Mouse (Mus musculus) MEL (cell line): ENCODE results near the gene Timp2. TPM values are rescaled to one million over a fixed set of nuclear protein-coding genes. Genes with fewer than 3 reads are reported as not detected.

Experiments used
- DNase-seq: peaks from one replicate; pipeline ENCODE4 v3.0.0; 2011; ENCODE audit warnings: low read depth, low spot score
- H3K27ac ChIP-seq: 2 replicates; pipeline ENCODE4 v1.5.1; 2012; ENCODE audit warnings: low read depth, mild to moderate bottlenecking, control low read depth, low read length, moderate library complexity; ENCODE audit not compliant: control insufficient read depth
- H3K27me3 ChIP-seq, 2 experiments: fragments of 150-350 bp in 1 of 2; sonication (generic) in 1 of 2; 2 replicates each; pipeline ENCODE4 v1.6.1; 2012; ENCODE audit warnings: low read length in 2 of 2, mild to moderate bottlenecking in 2 of 2, improper control_type of control experiment in 1 of 2, moderate library complexity in 1 of 2; ENCODE audit not compliant: insufficient read depth in 2 of 2, control insufficient read depth in 1 of 2
- H3K36me3 ChIP-seq, 2 experiments: 2 replicates each; pipeline ENCODE4 v1.6.1; 2012 to 2014; ENCODE audit warnings: low read length in 2 of 2, improper control_type of control experiment in 1 of 2, inconsistent platforms in 1 of 2, mild to moderate bottlenecking in 1 of 2; ENCODE audit not compliant: insufficient read depth in 2 of 2, control insufficient read depth in 1 of 2
- H3K4me1 ChIP-seq, 2 experiments: fragments of 150-350 bp in 1 of 2; sonication (generic) in 1 of 2; 2 replicates each; pipeline ENCODE4 v1.6.1; 2012; ENCODE audit warnings: low read length in 2 of 2, improper control_type of control experiment in 1 of 2, mild to moderate bottlenecking in 1 of 2; ENCODE audit not compliant: insufficient read depth in 2 of 2, control insufficient read depth in 1 of 2
- H3K4me3 ChIP-seq, 2 experiments: fragments of 150-350 bp in 1 of 2; sonication (generic) in 1 of 2; 2 replicates each; pipeline ENCODE4 v1.5.1; 2012; ENCODE audit warnings: low read depth in 2 of 2, low read length in 2 of 2, mild to moderate bottlenecking in 2 of 2, moderate library complexity in 2 of 2, control low read depth in 1 of 2, improper control_type of control experiment in 1 of 2; ENCODE audit not compliant: control insufficient read depth in 1 of 2, insufficient read depth in 1 of 2
- H3K79me2 ChIP-seq: 2 replicates; pipeline ENCODE4 v1.6.1; 2012; ENCODE audit warnings: mild to moderate bottlenecking, low read length, moderate library complexity; ENCODE audit not compliant: control insufficient read depth, poor library complexity, insufficient read depth
- H3K9ac ChIP-seq: 2 replicates; pipeline ENCODE4 v1.6.1; 2012; ENCODE audit warnings: low read depth, mild to moderate bottlenecking, control low read depth, low read length, moderate library complexity; ENCODE audit not compliant: control insufficient read depth, poor library complexity, severe bottlenecking
- H3K9me3 ChIP-seq: fragments of 150-350 bp; sonication (generic); replicated peaks from 2 replicates; pipeline ENCODE4 v1.6.1; 2012; ENCODE audit warnings: mild to moderate bottlenecking, low read length, improper control_type of control experiment, moderate library complexity; ENCODE audit not compliant: insufficient read depth
- ELF1 ChIP-seq: IDR thresholded peaks from 2 replicates; pipeline ENCODE4 v1.6.1; 2014; ENCODE audit warnings: low read depth, mild to moderate bottlenecking, inconsistent platforms, low read length, improper control_type of control experiment, moderate library complexity
- EP300 ChIP-seq, 2 experiments: IDR thresholded peaks; 2 replicates each; pipeline ENCODE4 v1.6.1; 2011; ENCODE audit warnings: improper control_type of control experiment in 2 of 2, low read length in 2 of 2, low read depth in 1 of 2, mild to moderate bottlenecking in 1 of 2
- ETS1 ChIP-seq: IDR thresholded peaks from 2 replicates; pipeline ENCODE4 v1.6.1; 2012; ENCODE audit warnings: low read depth, mild to moderate bottlenecking, inconsistent platforms, low read length, improper control_type of control experiment, moderate library complexity
- GATA1 ChIP-seq: IDR thresholded peaks from 2 replicates; pipeline ENCODE4 v1.6.1; 2011; ENCODE audit warnings: low read depth, low read length, improper control_type of control experiment
- HCFC1 ChIP-seq: IDR thresholded peaks from 2 replicates; pipeline ENCODE4 v1.6.1; 2012; ENCODE audit warnings: low read depth, mild to moderate bottlenecking, inconsistent platforms, low read length, improper control_type of control experiment, moderate library complexity
- MAFK ChIP-seq: IDR thresholded peaks from 2 replicates; pipeline ENCODE4 v1.6.1; 2011; ENCODE audit warnings: low read depth, mild to moderate bottlenecking, low read length, improper control_type of control experiment, borderline replicate concordance
- MYB ChIP-seq: IDR thresholded peaks from 2 replicates; pipeline ENCODE4 v1.6.1; 2011; ENCODE audit warnings: mild to moderate bottlenecking, low read depth, low read length, improper control_type of control experiment
- NELFE ChIP-seq: IDR thresholded peaks from 2 replicates; pipeline ENCODE4 v1.6.1; 2011; ENCODE audit warnings: low read depth, low read length, improper control_type of control experiment
- NRF1 ChIP-seq: IDR thresholded peaks from 2 replicates; pipeline ENCODE4 v1.6.1; 2014; ENCODE audit warnings: low read depth, mild to moderate bottlenecking, inconsistent platforms, low read length, improper control_type of control experiment, moderate library complexity; ENCODE audit not compliant: poor library complexity, insufficient read depth, severe bottlenecking
- POLR2A ChIP-seq, 2 experiments: IDR thresholded peaks; 2 replicates each; pipeline ENCODE4 v1.6.1; 2011 to 2012; ENCODE audit warnings: low read length in 2 of 2, mild to moderate bottlenecking in 2 of 2, control low read depth in 1 of 2, improper control_type of control experiment in 1 of 2, low read depth in 1 of 2, moderate library complexity in 1 of 2; ENCODE audit not compliant: control insufficient read depth in 1 of 2, insufficient read depth in 1 of 2, poor library complexity in 1 of 2
- POLR2AphosphoS2 ChIP-seq: IDR thresholded peaks from 2 replicates; pipeline ENCODE4 v1.6.1; 2011; ENCODE audit warnings: low read length, improper control_type of control experiment
- RAD21 ChIP-seq: IDR thresholded peaks from 2 replicates; pipeline ENCODE4 v1.6.1; 2011; ENCODE audit warnings: mild to moderate bottlenecking, low read depth, low read length, improper control_type of control experiment
- TAL1 ChIP-seq: IDR thresholded peaks from 2 replicates; pipeline ENCODE4 v1.6.1; 2012; ENCODE audit warnings: mild to moderate bottlenecking, inconsistent platforms, low read length, moderate library complexity, mixed read lengths
- UBTF ChIP-seq: IDR thresholded peaks from 2 replicates; pipeline ENCODE4 v1.6.1; 2012; ENCODE audit warnings: low read depth, mild to moderate bottlenecking, inconsistent platforms, low read length, improper control_type of control experiment, moderate library complexity, borderline replicate concordance; ENCODE audit not compliant: insufficient read depth
- USF1 ChIP-seq: IDR thresholded peaks from 2 replicates; pipeline ENCODE4 v1.6.1; 2014; ENCODE audit warnings: low read depth, mild to moderate bottlenecking, inconsistent platforms, low read length, improper control_type of control experiment, moderate library complexity
- USF2 ChIP-seq, 2 experiments: IDR thresholded peaks; 2 replicates each; pipeline ENCODE4 v1.6.1; 2011 to 2012; ENCODE audit warnings: improper control_type of control experiment in 2 of 2, low read length in 2 of 2, borderline replicate concordance in 1 of 2, inconsistent platforms in 1 of 2, low read depth in 1 of 2, mild to moderate bottlenecking in 1 of 2; ENCODE audit not compliant: insufficient read depth in 1 of 2
- ZKSCAN1 ChIP-seq: IDR thresholded peaks from 2 replicates; pipeline ENCODE4 v1.6.1; 2012; ENCODE audit warnings: low read depth, mild to moderate bottlenecking, inconsistent platforms, low read length, improper control_type of control experiment, moderate library complexity
- ZNF384 ChIP-seq: IDR thresholded peaks from 2 replicates; pipeline ENCODE4 v1.6.1; 2012; ENCODE audit warnings: low read depth, mild to moderate bottlenecking, inconsistent platforms, low read length, improper control_type of control experiment
- polyA plus RNA-seq, 2 experiments: library from polyadenylated mRNA; stranded (reverse) in 1 of 2; unstranded in 1 of 2; fragments of >175 nt in 1 of 2; fragments of >200 nt in 1 of 2; gene quantifications; 2 replicates each; pipeline versions ENCODE4 v1.2.1 to v1.2.4; 2012; ENCODE audit warnings: low replicate concordance in 2 of 2, low read depth in 1 of 2; ENCODE audit not compliant: insufficient read length in 2 of 2, insufficient read depth in 1 of 2, missing spikeins in 1 of 2
- total RNA-seq: library from RNA; depleted of rRNA; stranded (reverse); fragments of 300-350 nt; gene quantifications from 2 replicates; pipeline ENCODE4 v1.2.3, GENCODE M21; 2012

The Timp2 gene
- total and polyA plus RNA-seq, 3 experiments = not detected

DNA sequence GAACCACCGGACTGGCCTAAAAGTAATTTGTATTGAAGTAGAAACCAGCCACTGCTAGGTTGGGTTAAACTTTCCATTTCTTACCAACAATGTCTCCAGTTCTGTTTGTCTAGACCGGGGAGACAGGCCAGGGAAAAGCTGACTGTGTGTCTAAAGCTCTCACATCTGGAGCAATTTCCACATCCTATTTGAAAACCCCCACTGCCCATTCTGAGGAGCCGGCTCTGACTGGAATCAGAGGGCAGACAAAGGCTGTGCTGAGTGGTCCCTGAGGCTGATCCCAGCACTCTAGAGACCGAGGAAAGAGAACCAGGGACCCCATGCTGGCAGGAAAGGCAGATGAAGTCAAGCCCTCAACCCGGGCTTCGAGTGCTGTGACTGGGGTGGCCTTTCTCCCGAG, 17.1 kb upstream of the Timp2 start:
- no peaks in the 10 kb centered on the region for H3K9me3 ChIP-seq
- TF ChIP-seq HCFC1 (no peak), GATA1 (no peak), POLR2A (IDR thresholded peaks at IDR 0.05; ENCODE audit: control insufficient read depth in 1 of 2, insufficient read depth in 1 of 2, low read depth in 1 of 2, low read length in 2 of 2, poor library complexity in 1 of 2) (no peak)
- TF ChIP-seq, all 39 proteins: peak for 0
- DNase-seq = no peak
- peaks cover 0 to 5% of the 10 kb centered on the region in 2 experiments; a peak in 2 of 4 replicates for H3K27me3 ChIP-seq
- H3K4me1 ChIP-seq = no peaks in the 10 kb centered on the region
- H3K36me3 ChIP-seq = no peaks in the 10 kb centered on the region
- H3K27ac ChIP-seq = no peak overlapping the region
- H3K9ac ChIP-seq = no peak overlapping the region
- no peak overlapping the region for H3K4me3 ChIP-seq
- H3K79me2 ChIP-seq = no peaks in the 10 kb centered on the region

DNA sequence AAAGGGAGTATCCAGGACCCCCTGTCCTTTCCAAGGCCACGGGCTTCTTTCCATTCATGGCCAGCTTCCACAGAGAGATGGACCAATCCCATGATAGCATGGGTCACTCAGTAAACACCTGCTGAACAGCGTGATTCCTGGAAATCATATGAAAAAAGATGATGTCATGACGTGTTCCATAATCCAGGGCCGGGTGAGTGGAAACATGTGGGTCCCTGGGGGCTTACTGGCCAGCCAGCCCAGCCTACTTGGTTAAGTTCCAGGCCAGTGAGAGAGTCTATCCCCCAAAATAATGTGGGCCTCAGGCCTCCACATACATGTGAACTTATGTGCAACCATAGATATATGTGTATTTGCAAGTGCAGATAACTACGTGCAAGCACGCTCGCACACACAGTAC, 16.3 kb upstream of the Timp2 start:
- no peak for DNase-seq
- Histone ChIP-seq H3K4me1 (no peaks in the 10 kb centered on the region), H3K27ac (no peak overlapping the region), H3K9me3 (no peaks in the 10 kb centered on the region), H3K27me3 (peaks cover 0 to 4% of the 10 kb centered on the region in 2 experiments; a peak in 2 of 4 replicates), H3K9ac (no peak overlapping the region), H3K36me3 (no peaks in the 10 kb centered on the region), H3K79me2 (no peaks in the 10 kb centered on the region), H3K4me3 (no peak overlapping the region)
- TF ChIP-seq POLR2AphosphoS2 (no peak), ETS1 (no peak), MYB (no peak), ZNF384 (no peak), POLR2A (IDR thresholded peaks at IDR 0.05; ENCODE audit: control insufficient read depth in 1 of 2, insufficient read depth in 1 of 2, low read depth in 1 of 2, low read length in 2 of 2, poor library complexity in 1 of 2) (no peak), USF1 (no peak), UBTF (no peak), NRF1 (no peak), EP300 (IDR thresholded peaks at IDR 0.05; ENCODE audit: low read depth in 1 of 2, low read length in 2 of 2) (no peak), MAFK (no peak), ELF1 (no peak), NELFE (no peak), ZKSCAN1 (no peak), TAL1 (no peak), RAD21 (no peak), USF2 (IDR thresholded peaks at IDR 0.05; ENCODE audit: borderline replicate concordance in 1 of 2, insufficient read depth in 1 of 2, low read depth in 1 of 2, low read length in 2 of 2) (no peak)
